Mouse (Mus musculus) cerebellum, adult 9-11 months (tissue): ENCODE measurements around the gene Cenpw.

ENCODE experiments used
- DNase-seq: peaks from one replicate; pipeline ENCODE4 v3.0.0; 2022

The Cenpw gene

DNA sequence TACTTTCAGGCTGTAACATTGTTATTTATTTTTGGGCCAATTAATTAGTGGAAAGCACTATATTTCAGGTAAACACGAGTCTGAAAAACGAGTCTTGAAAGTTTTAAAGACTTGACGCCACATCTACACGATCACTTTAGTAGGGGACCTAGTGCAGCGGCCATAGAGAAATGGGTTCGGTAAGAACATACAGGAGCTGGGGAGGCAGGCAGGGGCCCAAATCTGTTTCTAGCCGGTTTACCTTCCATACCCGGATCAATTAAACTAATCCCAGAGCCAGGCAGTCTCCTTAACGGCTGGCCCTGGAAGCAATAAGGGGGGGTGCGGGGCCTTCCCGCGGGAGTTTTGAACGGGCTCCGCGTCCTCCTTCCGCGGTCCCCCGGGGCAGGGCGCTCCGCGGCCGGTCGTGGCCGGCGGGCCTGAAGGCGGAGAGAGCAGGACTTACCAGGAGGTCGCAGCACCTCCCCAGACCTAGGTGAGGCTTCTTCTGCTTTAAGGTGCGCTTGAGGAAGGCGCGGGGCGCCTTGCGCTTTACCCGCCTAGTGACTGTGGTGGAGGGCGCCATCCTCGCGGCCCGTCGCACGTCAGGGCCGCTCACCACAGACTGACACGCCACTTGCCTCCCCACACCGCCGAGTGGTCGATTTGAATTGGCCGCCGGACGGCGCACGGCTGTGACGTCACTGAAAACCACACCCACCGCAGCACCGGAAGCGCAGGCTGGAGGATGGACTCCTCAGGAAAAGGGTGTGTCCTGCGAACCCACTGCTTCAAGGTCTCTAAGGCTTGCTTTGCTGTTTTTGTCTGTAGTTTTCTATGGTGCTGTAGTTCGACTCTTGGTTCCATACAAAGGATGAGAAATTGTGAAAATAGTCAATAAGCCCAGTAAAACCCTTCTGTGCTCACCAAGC is at the start of gene Cenpw:
Cenpw (minus strand) TSS at position 645 of the 911 bp plus-strand sequence.
- DNase-seq, result peak; percentile 73

DNA sequence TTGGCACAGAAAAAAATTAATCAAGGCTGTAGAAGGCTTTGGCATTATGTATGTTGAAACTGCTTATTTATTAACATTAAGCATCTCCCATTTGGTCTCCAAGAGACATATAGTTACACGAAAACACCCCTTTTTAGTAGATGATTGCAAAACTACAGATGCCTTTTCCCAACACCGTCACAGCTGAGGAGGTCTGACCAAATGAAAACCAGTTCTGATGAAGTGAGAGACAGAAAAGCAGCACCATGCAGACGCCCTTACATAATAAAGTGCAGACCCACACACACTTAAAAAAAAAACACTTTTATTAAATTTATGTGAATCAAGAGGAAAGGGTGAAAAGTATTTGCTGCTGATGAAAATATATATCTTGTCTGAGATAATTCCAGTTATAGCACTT is 49.3 kb upstream of the Cenpw start:
- DNase-seq, result no peak

DNA sequence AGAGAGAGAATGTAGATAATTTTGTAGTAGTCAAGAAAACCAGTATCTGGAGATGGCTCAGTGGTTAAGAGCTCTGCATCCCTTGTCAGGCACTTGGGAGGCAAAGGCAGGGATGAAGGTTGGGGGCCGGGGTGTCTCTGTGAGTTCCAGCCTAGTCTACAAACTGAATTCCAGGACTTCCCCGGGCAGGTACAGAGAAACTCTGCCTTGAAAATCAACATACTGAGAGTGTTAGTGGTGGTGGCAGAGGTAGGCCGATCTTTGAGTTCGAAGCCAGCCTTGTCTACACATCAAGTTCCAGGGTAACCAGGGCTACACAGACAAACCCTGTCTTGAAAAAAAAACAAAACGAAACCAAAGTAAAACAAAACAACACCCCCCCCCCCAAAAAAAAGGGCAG is 859 bp downstream of the Cenpw start:
- DNase-seq, result no peak

DNA sequence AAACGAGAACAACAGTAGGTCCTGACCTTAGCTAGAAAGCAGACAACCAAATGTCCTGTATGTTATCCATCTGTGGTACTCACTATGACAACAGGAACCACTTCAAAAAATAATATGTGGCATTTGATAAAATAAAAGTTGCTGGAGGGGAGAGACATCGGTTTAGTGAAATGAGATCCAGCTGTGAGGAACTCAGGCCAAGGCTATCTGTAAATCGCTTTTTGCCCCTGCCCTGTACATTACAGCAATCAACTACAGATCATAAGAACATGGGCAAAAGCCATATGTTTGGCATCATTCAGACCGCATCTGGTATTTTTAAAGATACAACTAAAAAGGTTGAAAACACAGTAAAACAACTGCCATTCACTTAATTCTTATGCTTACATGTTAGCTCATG is 32.7 kb downstream of the Cenpw start:
- DNase-seq, result no peak
